Mouse (Mus musculus): ENCODE measurements around the gene Rapgefl1.

The Rapgefl1 gene

DNA sequence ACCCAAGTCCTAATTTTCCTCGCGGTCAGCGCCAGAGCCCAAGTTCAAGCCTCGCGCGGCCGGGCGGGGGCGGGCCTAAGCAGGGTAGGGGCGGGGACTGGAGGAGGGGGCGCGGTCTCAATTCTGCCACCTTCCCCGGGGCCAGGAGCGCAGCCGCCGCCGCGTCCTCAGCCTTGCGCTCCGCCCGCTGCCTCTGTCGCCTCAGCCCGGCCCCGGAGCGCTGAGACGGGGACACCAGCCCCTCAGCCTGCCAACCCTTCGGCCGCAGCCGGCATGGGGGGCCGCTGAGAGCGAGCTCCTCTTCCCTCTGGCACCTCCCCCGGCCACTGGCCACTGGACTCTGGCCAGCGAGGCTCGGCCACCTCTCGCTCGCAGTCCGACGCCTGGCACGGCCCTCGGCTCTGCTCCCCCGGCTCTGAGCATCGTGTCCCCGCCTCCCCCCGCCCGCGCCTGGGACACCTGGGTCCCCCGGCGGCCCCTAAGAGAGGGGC lies at the start of gene Rapgefl1:
Rapgefl1 (plus strand) TSS at position 135 of the 491 bp plus-strand sequence.
- in situ Hi-C loops (cut with MboI, MseI): no loop called here

GRCm38 (mm10) chr11:98787229-98787628 lies 49.4 kb upstream of the Rapgefl1 start:
- in situ Hi-C loops (cut with MboI, MseI): loop anchor here (5.0 to 25.0 kb wide), 5 partner anchors 45 to 1650 kb away; partner anchors contain the start of genes Csf3 (in 1 of the 2) and Thra (in 1 of the 2)

GRCm38 (mm10) chr11:98787691-98788090 lies 48.9 kb upstream of the Rapgefl1 start:
- in situ Hi-C loops (cut with MboI, MseI): loop anchor here (5.0 to 25.0 kb wide), 5 partner anchors 45 to 1650 kb away; partner anchors contain the start of genes Csf3 (in 1 of the 2) and Thra (in 1 of the 2)

- in situ Hi-C loops (cut with MboI, MseI): loop anchor here (5.0 to 25.0 kb wide), 5 partner anchors 46 to 1651 kb away; partner anchors contain the start of genes Csf3 (in 1 of the 2) and Thra (in 1 of the 2)
Measured at GRCm38 (mm10) chr11:98788139-98788538, 48.4 kb upstream of the Rapgefl1 start.

- in situ Hi-C loops (cut with MboI, MseI): loop anchor here (5.0 to 25.0 kb wide), 5 partner anchors 46 to 1651 kb away; partner anchors contain the start of genes Csf3 (in 1 of the 2) and Thra (in 1 of the 2)
Measured at GRCm38 (mm10) chr11:98788550-98789218, 47.9 kb upstream of the Rapgefl1 start.

GRCm38 (mm10) chr11:98789219-98789807 lies 47.3 kb upstream of the Rapgefl1 start:
- in situ Hi-C loops (cut with MboI, MseI): loop anchor here (5.0 to 25.0 kb wide), 5 partner anchors 47 to 1652 kb away; partner anchors contain the start of genes Csf3 (in 1 of the 2) and Thra (in 1 of the 2)

DNA sequence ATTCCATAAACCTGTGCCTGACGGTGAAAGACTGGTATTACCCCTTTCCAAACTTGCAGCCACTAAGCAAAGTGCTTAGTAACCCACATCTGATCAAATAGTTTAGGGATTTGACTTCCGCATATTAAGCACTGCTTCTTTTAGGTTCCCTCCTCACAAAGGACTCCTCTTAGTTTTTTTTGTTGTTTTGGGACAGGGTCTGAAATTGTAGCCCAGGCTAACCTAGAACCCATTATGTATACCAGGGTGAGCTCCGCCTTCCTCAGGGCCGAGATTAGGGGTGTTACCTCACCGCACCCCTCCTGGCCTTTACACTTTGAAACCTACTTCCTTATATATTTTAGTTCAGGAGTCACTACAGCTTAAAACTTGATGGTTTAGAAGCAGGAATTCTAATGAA lies 46.8 kb upstream of the Rapgefl1 start:
- in situ Hi-C loops (cut with MboI, MseI): loop anchor here (5.0 to 25.0 kb wide), 5 partner anchors 48 to 1653 kb away; partner anchors contain the start of genes Csf3 (in 1 of the 2) and Thra (in 1 of the 2)

- in situ Hi-C loops (cut with MboI, MseI): loop anchor here in 1 of 2 experiments (25.0 kb wide), 1 partner anchor 1653 kb away; no protein-coding TSS in a partner anchor
Measured at GRCm38 (mm10) chr11:98790631-98791205, 45.9 kb upstream of the Rapgefl1 start.

GRCm38 (mm10) chr11:98791448-98791847 lies 45.1 kb upstream of the Rapgefl1 start:
- in situ Hi-C loops (cut with MboI, MseI): loop anchor here in 1 of 2 experiments (25.0 kb wide), 1 partner anchor 1654 kb away; no protein-coding TSS in a partner anchor

DNA sequence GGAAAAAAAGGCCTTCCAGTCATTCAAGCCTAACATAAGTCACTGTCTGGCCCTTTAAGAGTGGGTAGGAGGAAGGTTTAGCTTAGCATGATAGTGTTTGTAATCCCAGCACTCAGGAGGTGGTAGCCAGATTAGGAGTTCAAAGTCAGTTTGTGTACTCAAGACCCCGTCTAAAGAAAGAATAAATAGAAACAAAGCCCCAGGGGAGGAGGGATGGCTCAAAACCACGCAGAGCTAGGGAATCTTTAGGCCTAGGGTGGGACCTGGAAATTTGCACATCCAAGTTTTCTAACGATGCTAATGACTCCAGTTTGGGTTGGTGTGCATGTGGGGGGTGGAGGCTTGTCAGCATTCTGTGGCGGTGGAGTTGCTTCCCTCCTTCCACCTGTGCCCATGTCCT lies 44.5 kb upstream of the Rapgefl1 start:
- in situ Hi-C loops (cut with MboI, MseI): loop anchor here in 1 of 2 experiments (25.0 kb wide), 1 partner anchor 1655 kb away; no protein-coding TSS in a partner anchor

DNA sequence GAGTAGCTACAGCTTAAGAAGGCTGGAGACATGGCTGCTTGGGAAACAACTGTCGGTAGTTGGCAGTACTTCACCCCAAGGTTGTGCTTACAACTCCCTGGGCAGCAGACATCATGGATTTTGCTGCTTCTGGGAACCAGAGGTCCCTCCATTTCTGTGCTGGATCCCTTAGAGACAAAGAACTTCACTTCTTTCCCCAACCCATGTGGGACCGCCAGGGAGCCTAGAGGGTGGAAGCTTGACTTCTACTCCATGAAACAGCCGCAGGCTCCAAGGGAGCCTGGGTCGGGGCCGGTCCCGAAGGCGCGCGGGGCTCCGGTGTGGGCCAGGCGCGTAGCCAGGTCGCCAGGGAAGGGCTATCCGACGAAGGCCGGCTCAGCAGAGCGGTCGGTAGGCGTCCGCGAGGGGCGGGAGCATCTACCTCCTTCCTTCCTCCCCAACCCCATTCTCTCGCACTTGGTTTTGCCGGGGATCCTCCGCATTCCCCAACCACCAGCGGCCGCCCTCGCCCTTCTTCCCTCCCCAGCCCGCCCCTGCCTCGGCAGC lies 42.0 kb upstream of the Rapgefl1 start:
- in situ Hi-C loops (cut with MboI, MseI): loop anchor here in 1 of 2 experiments (25.0 kb wide), 1 partner anchor 1657 kb away; no protein-coding TSS in a partner anchor

GRCm38 (mm10) chr11:98795015-98795713 lies 41.4 kb upstream of the Rapgefl1 start, which contains the start of gene Msl1:
Msl1 (plus strand) TSS chr11:98795516.
- in situ Hi-C loops (cut with MboI, MseI): loop anchor here in 1 of 2 experiments (25.0 kb wide), 1 partner anchor 1658 kb away; no protein-coding TSS in a partner anchor

DNA sequence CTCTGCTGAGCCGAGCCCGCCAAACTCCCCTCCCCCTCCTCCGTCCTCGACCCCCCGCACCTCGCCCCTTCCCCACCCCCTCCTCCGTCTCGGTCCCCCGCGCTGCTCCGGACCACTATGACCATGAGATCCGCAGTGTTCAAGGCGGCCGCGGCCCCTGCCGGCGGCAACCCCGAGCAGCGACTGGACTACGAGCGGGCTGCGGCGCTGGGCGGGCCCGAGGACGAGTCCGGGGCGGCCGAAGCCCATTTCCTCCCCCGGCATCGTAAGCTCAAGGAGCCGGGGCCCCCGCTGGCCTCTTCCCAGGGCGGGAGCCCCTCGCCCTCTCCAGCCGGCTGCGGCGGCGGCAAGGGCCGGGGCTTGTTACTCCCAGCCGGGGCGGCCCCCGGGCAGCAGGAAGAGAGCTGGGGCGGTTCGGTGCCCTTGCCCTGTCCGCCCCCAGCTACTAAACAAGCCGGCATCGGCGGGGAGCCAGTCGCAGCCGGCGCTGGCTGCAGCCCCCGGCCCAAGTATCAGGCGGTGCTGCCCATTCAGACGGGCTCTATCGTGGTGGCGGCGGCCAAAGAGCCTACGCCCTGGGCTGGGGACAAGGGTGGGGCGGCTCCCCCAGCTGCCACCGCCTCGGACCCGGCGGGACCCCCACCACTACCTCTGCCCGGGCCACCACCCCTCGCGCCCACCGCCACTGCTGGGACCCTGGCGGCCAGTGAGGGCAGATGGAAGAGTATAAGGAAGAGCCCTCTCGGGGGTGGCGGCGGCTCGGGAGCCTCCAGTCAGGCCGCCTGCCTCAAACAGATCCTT lies 40.7 kb upstream of the Rapgefl1 start:
- in situ Hi-C loops (cut with MboI, MseI): loop anchor here in 1 of 2 experiments (25.0 kb wide), 1 partner anchor 1659 kb away; no protein-coding TSS in a partner anchor

- in situ Hi-C loops (cut with MboI, MseI): loop anchor here in 1 of 2 experiments (25.0 kb wide), 1 partner anchor 1659 kb away; no protein-coding TSS in a partner anchor
Measured at GRCm38 (mm10) chr11:98796515-98797216, 39.9 kb upstream of the Rapgefl1 start.

DNA sequence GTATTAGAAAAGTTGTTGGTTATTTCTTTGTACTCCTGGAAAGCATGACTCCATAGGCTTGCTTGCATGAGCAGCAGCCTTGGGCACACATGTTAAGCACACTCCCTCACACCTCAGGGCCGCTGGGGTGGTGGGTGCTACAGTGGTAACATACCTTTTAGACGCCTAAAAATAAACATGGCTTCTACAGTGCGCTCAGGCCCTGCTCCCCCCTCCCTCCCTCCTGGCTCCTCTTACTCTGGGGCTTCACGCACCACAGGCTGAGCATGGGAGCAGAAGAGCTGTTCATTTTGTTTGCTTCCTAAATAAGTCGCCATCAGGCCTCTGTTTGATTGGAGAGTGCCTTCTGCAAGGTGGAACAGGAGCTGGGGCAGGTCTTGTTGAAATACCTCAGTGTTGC lies 39.3 kb upstream of the Rapgefl1 start:
- in situ Hi-C loops (cut with MboI, MseI): loop anchor here in 1 of 2 experiments (25.0 kb wide), 1 partner anchor 1660 kb away; no protein-coding TSS in a partner anchor

GRCm38 (mm10) chr11:98797909-98798308 lies 38.7 kb upstream of the Rapgefl1 start:
- in situ Hi-C loops (cut with MboI, MseI): loop anchor here in 1 of 2 experiments (25.0 kb wide), 1 partner anchor 1661 kb away; no protein-coding TSS in a partner anchor

DNA sequence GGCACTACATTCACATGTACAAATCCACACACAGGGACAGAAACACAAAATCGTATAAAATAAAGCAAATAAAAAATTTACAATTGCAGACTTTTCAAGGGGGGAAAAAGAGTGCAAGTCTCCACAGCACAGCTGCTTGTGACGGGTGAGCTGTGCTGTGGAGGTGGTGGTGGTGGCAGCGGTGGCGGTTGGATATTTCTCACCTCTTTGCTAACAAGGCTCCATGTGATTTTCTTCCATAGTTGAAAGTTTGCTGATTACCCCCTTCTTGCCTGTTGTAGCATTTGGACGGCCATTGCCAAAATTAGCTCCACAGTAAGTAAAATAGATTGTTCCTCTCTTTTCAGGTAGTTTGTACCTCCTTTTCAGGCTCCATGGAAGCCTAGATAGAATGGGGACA lies 32.0 kb upstream of the Rapgefl1 start, which contains the start of gene Casc3:
Casc3 (plus strand) TSS at position 301 of the 400 bp plus-strand sequence.
- in situ Hi-C loops (cut with MboI, MseI): no loop called here

DNA sequence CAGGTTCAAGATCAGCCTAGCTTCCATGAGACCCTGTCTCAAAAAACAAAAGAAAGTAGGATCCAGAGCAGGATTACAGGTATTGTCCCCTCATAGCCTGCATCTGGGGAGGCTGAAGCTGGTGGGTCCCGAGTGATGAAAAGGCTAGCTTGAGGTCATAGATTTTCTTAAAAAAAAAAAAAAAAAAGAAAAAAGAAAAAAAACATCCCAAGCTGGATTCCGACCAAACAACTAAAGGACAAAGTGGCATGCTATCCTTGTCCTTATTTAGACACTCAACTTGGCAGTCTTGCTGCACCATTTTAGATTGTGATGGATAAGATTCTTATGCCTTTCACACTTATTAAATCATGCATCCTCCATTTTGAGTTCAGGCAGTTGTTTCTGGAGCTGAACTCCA lies 28.2 kb upstream of the Rapgefl1 start:
- in situ Hi-C loops (cut with MboI, MseI): no loop called here

All from T-helper 17 cell (primary cell).